11 mouse cellular contexts compared by ENCODE assay signal in the genomic region with DNA sequence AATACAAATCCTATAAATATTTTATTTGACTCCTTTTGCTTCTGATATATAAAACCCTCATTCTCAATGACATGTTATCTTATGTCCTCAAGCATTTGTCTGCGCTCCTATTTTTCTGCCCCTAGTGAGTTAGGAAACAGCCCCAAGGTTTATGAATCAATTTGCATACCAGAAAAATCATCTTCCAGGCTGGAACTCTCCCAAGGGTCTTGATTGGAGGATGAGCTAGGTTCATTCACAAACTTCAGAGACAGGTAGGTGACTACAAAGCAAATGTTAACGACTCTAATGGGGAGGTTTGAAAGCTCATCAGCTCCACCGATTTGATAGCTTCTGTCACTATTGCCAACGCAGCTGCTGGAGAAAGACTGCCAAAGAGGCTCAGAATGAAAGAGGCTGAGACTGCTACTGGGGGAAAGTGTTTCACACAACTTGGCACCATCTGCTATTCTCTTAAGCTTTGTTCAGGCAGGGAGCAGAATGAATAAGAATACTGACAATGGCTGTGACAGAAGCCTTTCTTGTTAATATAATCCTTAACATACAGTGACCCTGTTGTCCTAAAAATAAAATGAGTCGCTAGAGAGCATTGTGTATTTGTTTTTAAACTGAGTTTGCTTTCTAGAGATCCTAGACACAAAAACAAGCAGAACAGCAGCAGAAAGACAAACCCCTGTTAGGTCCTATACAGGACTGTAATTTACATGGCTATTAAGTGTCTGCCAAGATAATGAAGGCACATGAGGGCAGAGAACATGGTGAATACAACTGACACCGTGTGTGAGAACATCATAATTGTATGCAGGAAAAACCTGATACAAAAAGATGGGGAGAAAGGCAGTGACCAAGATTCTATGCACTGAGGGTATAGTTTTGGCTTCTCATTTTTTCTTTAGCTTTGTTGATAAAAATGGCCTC.
DNase-seq lines count a peak whose midpoint lies in the region; ATAC-seq lines count a peak whose summit lies in the region.
"Had no signal": no experiment of that assay in that cellular context is flagged by ENCODE, and none has a peak within 500 bp of the region (broad histone marks: within the 10 kb centered on the region; RNA-seq: fewer than 3 reads in every experiment).

No protein-coding gene starts in this region.

- WGBS in forebrain, embryonic 11.5 days: 46% methylated on average over 6 of the region's 6 CpGs
- 58% methylated on average over 6 of the region's 6 CpGs for WGBS in forebrain, embryonic 10.5 days
- WGBS in hindbrain, embryonic 13.5 days: 18% methylated on average over 6 of the region's 6 CpGs

- no peak for DNase-seq in forebrain, embryonic 11.5 days (ENCODE audit: low spot score)
- no peak for DNase-seq in forebrain, embryonic 10.5 days (ENCODE audit: extremely low spot score, low spot score)
- DNase-seq in left cerebral cortex, postnatal 36 days (ENCODE audit: low spot score in 2 of 2): peak; percentile 10 to 23
- DNase-seq in right cerebral cortex, postnatal 14 days: peak; percentile 10
- no peak for DNase-seq in heart, postnatal 10 days
- no peak for DNase-seq in thymus, adult 18-20 months
- no peak for DNase-seq in heart, postnatal 14 days

- H3K36me3 ChIP-seq in forebrain, embryonic 11.5 days (ENCODE audit: control insufficient read depth, insufficient read depth, low read length): no peaks in the 10 kb centered on the region
- no peaks in the 10 kb centered on the region for H3K36me3 ChIP-seq in forebrain, embryonic 10.5 days (replicated peaks)
- H3K36me3 ChIP-seq in hindbrain, embryonic 13.5 days: no peaks in the 10 kb centered on the region
- H3K36me3 ChIP-seq: kidney, embryonic 15.5 days; stomach, embryonic 15.5 days had no signal

- intact Hi-C loops in left cerebral cortex, postnatal 36 days (cut with DNase I): no loop called here
- intact Hi-C loops in heart, postnatal 10 days (cut with DNase I): no loop called here
- intact Hi-C loops in heart, postnatal 14 days (cut with DNase I): no loop called here

- H3K4me2 ChIP-seq in forebrain, embryonic 11.5 days (ENCODE audit: low read depth, low read length, severe bottlenecking): no peak overlapping the region
- no peak overlapping the region for H3K4me2 ChIP-seq in hindbrain, embryonic 13.5 days
- H3K4me2 ChIP-seq: kidney, embryonic 15.5 days; stomach, embryonic 15.5 days had no signal

- no peaks in the 10 kb centered on the region for H3K9me3 ChIP-seq in forebrain, embryonic 11.5 days (ENCODE audit: control insufficient read depth, low read length)
- no peaks in the 10 kb centered on the region for H3K9me3 ChIP-seq in forebrain, embryonic 10.5 days
- H3K9me3 ChIP-seq in hindbrain, embryonic 13.5 days: no peaks in the 10 kb centered on the region
- H3K9me3 ChIP-seq: kidney, embryonic 15.5 days; stomach, embryonic 15.5 days had no signal

- peak; percentile 84 for ATAC-seq in forebrain, embryonic 11.5 days (replicated peaks; ENCODE audit: low FRiP score)
- ATAC-seq in hindbrain, embryonic 13.5 days (ENCODE audit: low FRiP score): peak; percentile 86
- ATAC-seq: CD4-positive, CD25-positive, alpha-beta regulatory T cell, adult 4 months had no signal

- H3K4me3 ChIP-seq in forebrain, embryonic 11.5 days (ENCODE audit: low read depth, low read length): no peak overlapping the region
- H3K4me3 ChIP-seq in forebrain, embryonic 10.5 days: no peak overlapping the region
- H3K4me3 ChIP-seq in hindbrain, embryonic 13.5 days: no peak overlapping the region
- H3K4me3 ChIP-seq: kidney, embryonic 15.5 days; stomach, embryonic 15.5 days had no signal

- H3K4me1 ChIP-seq in forebrain, embryonic 11.5 days (replicated peaks; ENCODE audit: control insufficient read depth, insufficient read depth, low read length): no peaks in the 10 kb centered on the region
- H3K4me1 ChIP-seq in forebrain, embryonic 10.5 days: peaks cover 12% of the 10 kb centered on the region
- H3K4me1 ChIP-seq in hindbrain, embryonic 13.5 days (replicated peaks): 0 out of 2 replicates have a peak, but pooled peaks cover 3% of the 10 kb centered on the region
- H3K4me1 ChIP-seq: kidney, embryonic 15.5 days; stomach, embryonic 15.5 days had no signal

- H3K27me3 ChIP-seq in forebrain, embryonic 11.5 days (ENCODE audit: control insufficient read depth, insufficient read depth, low read length): no peaks in the 10 kb centered on the region
- no peaks in the 10 kb centered on the region for H3K27me3 ChIP-seq in forebrain, embryonic 10.5 days (ENCODE audit: poor library complexity, severe bottlenecking)
- no peaks in the 10 kb centered on the region for H3K27me3 ChIP-seq in hindbrain, embryonic 13.5 days
- H3K27me3 ChIP-seq: kidney, embryonic 15.5 days; stomach, embryonic 15.5 days had no signal

- no peak overlapping the region for H3K27ac ChIP-seq in forebrain, embryonic 11.5 days (ENCODE audit: low read depth, low read length)
- H3K27ac ChIP-seq in forebrain, embryonic 10.5 days: no peak overlapping the region
- peak overlapping the region; percentile 0; the same call in 1 of the 2 replicates for H3K27ac ChIP-seq in hindbrain, embryonic 13.5 days
- H3K27ac ChIP-seq: kidney, embryonic 15.5 days; stomach, embryonic 15.5 days had no signal

- no peak overlapping the region for H3K9ac ChIP-seq in forebrain, embryonic 11.5 days (ENCODE audit: low read length)
- H3K9ac ChIP-seq in hindbrain, embryonic 13.5 days: no peak overlapping the region
- H3K9ac ChIP-seq: kidney, embryonic 15.5 days; stomach, embryonic 15.5 days had no signal

Comparison
In these comparisons a context has a peak if more than half of its experiments do, and no peak if none do; other contexts are left out.
1. DNase-seq: peak in left cerebral cortex, postnatal 36 days (2 of 2) and right cerebral cortex, postnatal 14 days (single experiment); none in forebrain, embryonic 11.5 days (single experiment), forebrain, embryonic 10.5 days (single experiment), heart, postnatal 10 days (0 of 2), thymus, adult 18-20 months (0 of 2) and heart, postnatal 14 days (0 of 2).